Mouse (Mus musculus) lung, adult 18-20 months (tissue): ENCODE results near the gene Borcs6.
A peak's percentile ranks its signal among the peaks of the same experiment; 100 is the strongest.
"Not testable (repeated sequence)": the region's sequence is repeated elsewhere in the genome, so short reads cannot be mapped to it uniquely, and the experiment has no call there.

Experiments
- DNase-seq, 2 experiments: peaks; one replicate each; pipeline ENCODE4 v3.0.0; 2022; ENCODE audit warnings: mixed read lengths in 2 of 2

Borcs6 gene

DNA sequence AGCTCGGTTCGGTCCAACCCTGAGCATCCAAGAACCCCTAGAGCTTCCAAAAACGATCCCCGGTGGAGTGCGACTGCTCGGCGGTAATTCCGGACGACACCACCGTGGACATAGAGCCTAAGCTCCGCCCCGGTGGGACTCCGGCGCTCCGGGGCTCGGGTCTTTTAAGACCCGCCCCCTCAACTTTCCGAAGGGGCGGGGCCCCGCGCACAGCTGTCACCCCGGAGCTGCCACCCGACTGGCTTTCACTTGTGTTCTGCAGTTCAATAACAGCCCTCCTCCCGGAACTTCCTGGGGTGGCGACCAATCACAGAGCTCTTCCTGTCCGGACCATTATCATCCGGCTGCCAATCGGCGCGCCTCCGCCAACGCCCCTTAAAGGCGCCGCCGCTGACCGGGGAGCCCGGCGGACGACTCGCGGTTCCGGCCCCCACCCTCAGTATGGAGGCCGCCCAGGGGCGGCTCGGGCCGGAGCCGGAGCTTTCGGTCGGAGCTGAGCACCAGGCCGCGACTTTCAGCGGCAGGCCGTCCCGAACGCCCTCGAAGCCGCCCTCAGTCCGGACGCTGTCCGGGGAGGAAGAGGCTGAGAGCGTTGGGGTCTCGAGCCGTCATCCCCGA is at the start of gene Borcs6:
TSS of gene Borcs6 (plus strand) at position 361 of the 618 bp plus-strand sequence.
- peak; percentile 98 for DNase-seq

DNA sequence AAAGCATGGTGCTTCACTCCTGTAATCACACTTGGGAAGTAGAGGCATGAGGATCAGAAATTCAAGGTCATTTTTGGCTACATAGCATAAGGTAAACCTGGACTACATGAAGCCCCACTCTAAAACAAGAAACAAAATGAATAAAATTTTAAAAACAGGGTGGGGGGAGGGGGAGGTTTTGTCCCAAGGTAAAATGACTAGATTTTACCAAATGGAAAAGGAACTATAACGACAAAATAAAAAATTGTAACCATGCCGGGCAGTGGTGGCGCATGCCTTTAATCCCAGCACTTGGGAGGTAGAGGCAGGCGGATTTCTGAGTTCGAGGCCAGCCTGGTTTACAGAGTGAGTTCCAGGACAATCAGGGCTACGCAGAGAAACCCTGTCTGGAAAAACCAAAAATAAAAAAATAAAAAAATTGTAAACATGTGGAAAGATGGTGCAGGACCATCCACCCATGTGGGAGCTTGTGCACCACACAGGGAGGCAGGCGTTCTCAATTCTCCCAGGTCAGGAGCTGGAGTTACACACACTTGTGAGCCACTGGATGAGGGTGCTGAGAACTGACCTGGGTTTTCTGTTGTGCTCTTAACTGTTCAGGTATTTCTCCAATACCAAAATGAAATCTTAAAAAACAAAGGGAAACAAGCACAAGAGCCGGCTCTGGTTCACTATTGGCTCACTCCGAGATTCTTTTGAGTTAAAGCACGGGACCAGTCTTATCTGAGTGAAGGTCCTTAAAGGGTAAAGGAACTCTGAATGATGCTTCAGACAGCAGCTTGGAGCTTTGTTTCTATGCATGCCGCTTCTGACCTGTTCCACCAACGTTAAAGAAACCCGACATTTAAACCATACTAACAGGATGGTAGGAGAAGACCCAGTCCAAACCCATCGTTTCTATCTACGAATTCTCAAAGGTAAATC is 48.9 kb upstream of the Borcs6 start:
- no peak for DNase-seq

DNA sequence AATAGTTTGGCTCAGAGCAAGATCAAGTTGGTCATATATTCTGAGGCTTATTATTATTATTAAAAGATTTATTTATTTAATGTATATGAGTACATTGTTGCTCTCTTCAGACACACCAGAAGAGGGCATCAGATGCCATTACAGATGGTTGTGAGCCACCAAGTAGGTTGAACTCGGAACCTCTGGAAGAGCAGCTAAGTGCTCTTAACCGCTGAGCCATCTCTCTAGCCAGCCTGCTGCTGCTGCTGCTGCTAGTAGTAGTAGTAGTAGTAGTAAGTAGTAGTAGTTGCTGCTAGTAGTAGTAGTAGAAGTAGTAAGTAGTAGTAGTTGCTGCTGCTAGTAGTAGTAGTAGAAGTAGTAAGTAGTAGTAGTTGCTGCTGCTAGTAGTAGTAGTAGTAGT is 48.1 kb upstream of the Borcs6 start:
- DNase-seq = not testable (repeated sequence)

DNA sequence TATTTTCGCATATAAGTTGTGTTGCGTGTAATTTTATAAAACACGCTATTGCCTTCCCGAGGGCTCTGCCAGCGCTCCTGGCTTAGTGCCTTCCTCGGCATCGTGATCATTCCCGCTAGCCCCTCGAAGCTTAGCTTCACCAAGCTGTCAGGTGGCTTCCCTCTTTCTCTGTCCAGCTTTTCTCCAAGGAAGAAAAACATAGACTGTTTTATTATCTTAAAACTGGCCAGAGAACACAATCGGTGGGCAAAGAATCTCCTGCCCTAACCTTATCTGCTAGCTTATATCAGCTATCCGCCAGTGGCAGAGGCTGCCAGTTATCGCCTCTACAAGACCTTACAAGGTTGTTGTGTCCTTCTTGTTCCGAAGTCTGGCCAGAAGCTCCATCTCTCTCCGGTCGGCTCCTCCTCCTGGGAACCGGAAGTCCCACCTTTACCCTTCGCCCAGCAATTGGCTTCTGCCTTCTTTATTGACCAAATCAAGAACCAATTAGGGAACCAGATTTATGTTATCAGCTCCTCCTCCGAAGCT is 47.4 kb upstream of the Borcs6 start:
- peak; percentile 93 to 95 for DNase-seq

DNA sequence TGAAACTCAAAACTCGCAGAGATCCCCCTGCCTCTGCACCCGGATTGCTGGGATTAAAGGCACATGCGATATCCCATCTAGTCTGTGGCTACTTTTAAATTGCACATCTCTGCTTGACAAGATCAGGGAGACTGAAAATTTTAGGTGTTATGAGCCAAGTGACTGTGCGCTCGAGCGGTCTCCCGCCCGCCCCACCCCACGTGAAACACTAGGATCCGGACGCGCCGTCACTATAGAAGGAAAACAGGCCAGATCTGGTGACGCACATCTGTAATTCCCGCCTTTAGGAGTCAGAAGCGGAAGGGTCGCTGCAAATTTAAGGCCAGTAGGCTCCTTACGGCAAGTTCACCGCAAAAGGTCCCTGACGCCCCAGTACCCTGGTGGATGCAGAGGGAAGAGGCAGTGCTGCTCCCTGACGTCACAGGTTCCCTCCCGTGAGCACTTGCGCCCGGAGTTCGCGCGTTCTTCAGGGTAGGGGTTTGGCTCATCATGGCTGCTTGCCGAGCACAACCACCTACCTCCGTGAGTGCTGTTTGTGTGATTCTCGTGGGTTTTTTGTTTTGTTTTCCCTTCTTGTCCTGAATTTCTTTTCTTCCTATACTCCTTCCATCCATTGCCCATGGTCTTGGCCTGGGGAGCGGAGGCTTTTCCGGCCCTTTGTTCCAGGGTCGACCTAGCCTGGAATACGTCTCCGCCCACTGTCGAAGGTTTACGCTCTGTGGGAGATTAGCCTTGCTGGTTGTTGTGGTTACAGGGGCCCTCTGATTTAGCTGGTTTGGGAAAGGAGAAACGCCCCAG is 43.7 kb upstream of the Borcs6 start, which contains the start of gene Ctc1:
TSS of gene Ctc1 (plus strand) at position 268 of the 798 bp plus-strand sequence.
- DNase-seq = peak; percentile 90 to 93

DNA sequence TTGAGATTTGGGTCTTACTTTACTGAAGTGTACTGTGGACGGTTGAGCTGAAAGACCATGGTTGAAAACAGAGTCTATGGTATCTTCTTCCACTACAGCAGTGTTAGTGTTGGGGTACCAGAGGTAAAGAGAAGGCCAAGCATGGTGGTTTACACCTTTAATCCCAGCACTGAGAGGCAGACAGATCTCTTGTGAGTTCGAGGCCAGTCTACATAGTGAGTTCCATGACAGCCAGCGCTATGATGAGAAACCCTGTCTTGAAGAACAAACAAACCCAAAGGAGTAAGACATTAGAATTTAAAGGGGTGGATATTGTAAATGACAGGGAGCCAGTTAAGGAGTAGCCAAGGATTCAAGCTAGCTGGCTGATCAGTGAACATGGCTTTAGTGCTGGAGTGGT is 42.8 kb upstream of the Borcs6 start:
- DNase-seq = no peak

DNA sequence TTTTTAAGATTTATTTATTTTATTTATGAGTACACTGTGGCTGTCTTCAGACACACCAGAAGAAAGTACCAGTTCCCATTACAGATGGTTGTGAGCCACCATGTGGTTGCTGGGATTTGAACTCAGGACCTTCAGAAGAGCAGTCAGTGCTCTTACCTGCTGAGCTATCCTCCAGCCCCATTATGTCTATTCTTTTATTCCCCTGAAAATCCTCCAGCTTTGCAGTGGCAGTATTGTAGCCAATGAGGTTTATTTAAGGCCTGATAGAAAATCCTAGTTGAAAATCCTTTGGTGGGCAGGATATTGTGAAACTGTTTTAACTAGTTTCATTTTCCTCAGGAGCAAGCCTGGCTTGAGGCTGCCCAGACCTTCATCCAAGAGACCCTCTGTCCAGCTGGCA is 38.8 kb upstream of the Borcs6 start:
- no peak for DNase-seq

DNA sequence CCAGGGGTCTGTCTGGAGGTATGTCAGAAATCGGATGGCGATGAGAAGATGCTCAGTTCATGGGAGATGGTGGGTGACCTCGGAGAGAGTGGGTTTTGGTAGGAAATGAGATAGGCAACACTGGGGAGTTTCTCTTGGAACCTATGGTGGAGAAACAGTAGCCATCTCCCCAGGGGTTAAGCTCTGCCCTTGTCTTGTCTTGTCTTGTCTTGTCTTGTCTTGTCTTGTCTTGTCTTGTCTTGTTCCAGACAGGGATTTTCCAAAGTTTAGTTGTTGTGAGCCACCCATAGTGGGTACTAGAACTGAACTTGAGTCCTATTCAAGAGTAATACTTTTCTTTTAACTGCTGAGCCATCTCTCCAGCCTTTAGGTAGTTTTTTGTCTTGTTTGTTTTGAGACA is 33.0 kb upstream of the Borcs6 start:
- DNase-seq = no peak

DNA sequence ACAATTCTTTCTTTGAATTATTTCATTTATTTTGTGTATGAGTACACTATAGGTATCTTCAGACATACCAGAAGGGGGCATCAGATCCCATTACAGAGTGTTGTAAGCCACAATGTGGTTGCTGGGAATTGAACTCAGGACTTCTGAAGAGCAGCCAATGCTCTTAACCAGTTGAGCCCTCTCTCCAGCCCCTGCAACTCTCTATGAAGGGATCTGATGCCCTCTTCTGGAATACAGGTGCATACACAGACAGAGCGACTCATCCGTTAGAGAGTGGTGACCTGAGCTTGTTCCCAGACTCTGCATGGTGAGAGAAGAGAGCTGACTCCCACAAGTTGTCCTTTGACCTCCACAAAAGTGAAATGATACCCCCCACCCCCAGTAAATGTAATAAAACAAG is 30.7 kb upstream of the Borcs6 start:
- DNase-seq = no peak

DNA sequence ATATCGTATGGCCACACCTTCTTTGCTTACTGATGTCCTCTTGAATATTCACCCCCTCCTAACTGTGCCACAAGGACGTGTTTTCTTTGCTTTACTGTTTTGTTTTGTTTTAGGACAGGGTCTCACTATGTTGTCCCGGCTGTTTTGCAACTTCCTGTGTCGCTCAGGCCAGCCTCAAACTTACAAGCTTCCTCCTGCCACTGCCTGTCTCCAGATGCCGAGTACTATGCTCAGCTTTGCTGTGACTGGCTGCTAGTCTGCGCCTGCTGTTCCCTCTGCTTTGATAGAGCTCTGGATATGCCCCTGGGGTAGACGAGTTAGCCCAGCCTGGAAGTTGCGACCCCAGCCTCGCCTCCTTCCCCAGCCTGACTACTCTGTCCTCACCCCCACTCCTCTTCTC is 26.0 kb upstream of the Borcs6 start:
- DNase-seq = no peak

DNA sequence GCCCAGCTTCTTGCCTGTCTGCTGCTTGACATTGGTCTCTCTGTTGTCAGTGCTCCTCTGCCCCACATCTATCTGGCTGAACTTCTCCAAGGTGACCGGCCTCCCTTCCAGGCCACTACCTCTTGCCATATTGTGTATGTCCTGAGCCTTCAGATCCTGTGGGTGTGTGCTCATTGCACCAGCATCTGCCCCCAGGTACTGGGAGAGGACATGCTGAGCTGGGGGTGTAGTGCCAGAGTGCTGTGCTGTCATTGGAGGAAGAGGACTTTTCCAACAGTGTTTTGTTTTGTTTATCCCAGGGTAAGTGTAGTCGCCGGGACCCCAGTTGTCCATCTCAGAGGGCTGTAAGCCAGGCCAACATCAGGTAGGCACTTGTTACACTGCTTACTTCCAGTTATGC is 24.9 kb upstream of the Borcs6 start:
- DNase-seq = no peak

DNA sequence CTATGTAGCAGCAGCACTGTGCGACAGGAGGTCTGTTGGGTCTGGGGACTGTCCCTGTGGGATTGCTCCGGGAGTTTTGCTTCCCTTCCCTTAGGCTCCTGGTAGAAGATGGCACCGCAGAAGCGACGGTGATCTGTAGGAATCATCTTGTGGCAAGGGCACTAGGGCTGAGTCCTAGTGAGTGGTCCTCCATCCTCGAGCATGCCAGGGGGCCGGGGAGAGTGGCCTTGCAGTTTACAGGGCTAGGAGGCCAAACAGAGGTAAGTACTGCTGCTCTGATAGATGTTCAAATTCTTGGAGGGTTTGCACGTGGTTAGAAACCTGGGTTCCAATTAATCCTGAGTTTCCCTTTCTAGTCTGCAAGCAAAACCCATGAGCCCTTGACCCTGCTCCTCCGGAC is 24.1 kb upstream of the Borcs6 start:
- no peak for DNase-seq

DNA sequence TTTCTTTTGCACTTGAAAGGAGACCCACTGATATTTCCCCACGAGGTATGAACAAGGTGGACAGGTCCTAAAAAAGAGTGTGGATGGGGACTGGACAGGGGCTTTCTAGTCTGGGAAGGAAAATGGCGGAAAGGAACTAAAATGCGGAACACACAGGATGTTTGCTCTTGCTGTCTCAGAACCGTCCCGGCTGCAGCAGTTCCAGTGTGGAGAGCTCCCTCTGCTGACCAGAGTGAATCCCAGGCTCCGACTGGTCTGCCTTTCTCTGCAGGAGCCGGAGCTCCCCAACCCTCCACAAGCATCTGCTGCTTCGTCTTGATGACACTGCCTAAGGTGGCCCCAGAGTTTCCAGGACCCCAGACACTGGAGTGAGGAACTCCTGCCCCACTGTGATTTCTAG is 23.7 kb upstream of the Borcs6 start:
- DNase-seq = peak; percentile 91 to 94

DNA sequence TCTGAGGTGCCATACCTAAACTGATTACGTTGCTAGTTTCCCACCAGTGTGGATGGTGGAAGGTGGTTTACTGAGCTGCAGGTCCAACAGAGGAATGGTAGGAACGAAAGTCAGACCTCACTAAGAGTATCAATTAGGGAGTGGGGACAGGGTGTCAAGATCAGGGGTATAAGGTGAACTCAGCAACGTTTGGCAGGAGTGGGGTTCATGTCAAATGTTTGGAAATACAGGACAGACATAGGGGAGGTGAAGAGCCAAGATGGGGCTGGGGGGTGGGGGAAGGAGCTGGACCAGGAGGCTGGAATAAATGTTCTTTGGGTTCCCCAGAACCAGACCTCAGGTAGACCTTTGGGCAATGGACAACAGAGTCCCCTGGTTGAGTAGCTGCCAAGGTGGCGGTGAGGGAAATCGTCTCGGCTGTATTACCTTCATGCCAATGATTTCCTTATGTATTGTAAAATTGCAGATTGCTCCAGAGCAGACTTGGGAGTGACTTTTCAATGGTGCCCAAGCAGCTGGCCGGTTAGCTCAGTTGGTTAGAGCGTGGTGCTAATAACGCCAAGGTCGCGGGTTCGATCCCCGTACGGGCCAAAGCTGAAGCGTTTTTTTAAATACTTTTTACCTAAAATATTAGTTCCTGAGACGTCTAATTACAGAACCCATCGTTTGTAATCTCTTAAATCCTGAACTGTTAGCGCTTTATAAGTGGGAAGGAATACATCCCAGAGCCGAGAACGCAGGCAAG is 22.9 kb upstream of the Borcs6 start:
- DNase-seq = peak; percentile 87 to 88

DNA sequence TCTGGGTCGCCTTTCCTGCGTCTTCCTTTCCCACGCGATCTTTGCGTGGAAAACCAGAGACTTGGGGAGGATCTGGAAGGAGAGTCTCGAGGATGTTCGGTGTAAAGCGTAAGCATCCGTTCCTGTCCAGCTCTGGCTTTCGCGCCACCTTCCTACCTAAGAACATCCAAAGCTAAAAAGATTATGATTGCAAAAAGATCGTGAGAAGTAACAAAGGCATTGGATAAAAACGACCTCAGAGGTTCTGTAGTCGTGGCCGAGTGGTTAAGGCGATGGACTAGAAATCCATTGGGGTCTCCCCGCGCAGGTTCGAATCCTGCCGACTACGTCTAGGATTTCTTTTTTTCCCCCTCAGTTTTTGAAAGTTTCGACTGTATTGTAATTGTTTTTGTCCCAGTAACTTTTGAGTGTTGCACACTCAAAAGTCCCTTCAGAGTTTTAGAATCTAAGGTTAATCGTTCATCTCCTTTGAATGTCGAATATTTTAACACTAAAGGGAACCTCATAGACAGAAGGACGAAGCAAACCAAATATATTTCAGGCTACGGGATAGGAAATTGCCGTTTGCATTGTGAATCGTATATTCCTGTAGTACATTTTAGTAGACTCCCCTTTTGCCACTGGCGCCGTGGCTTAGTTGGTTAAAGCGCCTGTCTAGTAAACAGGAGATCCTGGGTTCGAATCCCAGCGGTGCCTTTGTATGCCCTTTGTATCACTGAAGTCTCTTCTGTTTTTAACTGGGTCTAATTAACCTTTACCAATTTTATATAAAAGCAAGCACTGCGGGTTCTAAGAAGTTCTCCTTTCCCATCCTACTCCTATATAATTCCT is 22.1 kb upstream of the Borcs6 start:
- peak; percentile 84 to 87 for DNase-seq

DNA sequence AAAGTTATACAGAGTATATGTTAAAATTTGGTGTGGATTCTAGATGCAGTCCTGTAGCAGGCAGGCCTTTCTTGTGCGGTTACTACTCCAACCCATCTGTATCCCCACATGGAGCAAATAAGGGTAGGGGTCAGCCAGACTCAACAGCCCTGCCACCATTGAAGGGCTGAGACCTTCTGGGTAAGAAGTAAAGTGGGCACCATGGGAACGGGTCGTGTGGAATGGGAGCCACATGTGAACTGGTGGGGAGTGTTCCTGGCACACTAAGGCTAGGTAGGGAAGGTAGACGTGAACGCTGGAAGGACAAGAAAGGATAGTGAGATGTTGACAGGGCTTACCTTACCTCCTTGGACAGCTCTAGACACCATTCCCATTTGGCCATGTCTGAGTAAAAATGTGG is 21.3 kb upstream of the Borcs6 start:
- DNase-seq = no peak

DNA sequence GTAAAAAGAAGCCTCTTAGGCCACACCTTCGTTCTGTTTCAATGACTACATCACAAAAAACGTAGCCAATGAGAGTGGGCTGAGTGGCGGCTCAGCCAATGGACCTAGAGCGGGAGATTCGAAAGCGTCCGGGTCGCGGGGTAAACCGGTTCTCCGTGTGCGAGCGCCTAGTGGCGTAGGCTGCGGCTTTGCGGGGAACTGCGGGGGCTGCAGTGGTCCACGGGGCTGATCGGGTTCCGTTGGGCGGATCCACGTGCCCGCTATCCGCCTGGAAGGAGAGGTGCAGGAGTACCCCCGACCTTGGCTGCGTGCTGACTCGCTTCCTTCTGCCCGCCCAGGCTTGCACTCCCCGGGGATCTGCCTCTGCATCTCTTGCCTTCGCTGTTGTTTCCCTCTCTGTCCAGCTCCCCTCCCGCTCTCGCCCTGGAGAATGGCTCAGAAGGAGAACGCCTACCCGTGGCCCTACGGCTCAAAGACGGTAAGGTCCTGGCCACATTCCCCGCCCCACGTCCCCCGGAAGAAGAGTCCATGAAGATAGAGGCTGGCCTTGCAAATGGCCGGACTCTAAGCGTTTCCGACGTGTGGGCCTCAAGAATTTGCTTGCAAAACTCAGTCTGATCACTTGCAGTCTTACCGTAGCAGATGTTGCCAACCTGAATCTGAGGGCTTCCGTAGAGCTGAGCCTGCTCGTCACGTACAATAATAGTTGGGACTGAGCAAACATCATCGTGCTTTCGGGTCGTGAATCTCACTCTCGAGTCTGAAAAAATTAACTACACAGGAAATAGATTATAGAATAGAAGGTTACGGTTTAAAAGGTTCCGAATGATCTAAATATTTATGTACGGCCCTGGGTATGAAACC is 13.8 kb upstream of the Borcs6 start, which contains the start of gene Aurkb:
TSS of gene Aurkb (plus strand) at position 117 of the 864 bp plus-strand sequence.
- DNase-seq = peak; percentile 80 to 86

DNA sequence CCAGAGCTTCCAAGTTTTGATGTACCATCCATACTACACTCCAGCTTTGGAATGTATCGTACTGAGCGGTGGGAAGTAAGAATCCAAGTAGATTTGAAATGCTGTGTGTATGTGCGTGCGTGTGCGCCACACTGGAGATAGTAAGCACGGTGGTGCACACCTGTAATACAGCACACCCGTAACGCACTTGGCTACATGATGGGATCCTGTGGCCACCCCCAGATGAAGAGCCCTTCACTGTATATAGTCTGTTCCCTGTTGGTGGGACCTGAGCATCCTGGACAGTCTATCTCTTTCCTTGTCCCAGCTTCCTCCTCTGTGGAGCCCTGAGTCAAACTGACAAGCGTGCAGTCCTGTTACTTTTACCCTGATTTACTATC is 13.1 kb upstream of the Borcs6 start:
- no peak for DNase-seq

DNA sequence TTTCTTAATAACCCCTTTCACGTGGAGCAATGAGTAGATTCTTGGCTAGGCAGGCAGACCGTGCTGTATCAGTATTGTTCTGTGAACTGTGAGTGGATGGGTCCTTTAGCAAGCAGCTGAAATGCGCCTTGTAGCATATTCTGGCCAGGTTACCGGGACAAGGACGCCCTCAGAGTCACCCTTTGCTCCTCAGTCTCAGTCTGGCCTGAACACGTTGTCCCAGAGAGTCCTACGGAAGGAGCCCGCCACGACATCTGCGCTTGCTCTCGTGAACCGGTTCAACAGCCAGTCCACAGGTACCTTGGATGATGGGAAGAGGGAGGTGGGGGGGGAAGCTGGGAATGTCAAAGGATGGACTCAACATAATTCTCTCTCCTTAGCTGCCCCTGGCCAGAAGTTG is 11.9 kb upstream of the Borcs6 start:
- DNase-seq = no peak

DNA sequence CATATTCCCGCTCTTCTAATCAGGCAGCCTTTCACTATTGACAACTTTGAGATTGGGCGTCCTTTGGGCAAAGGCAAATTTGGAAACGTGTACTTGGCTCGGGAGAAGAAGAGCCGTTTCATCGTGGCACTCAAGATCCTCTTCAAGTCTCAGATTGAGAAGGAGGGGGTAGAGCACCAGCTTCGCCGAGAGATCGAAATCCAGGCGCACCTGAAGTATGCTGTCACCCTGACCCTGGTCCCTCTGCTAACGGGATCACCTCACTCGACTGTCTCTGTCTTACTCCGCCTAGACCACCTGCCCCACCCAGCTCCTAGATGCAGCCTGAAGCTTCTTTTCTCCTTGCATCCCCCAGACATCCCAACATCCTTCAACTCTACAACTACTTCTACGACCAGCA is 11.4 kb upstream of the Borcs6 start:
- no peak for DNase-seq
